Mouse (Mus musculus) MEL (cell line): ENCODE measurements around the gene Acvr2b. TPM values are rescaled to one million over a fixed set of nuclear protein-coding genes. Genes with fewer than 3 reads are reported as not detected.

Experiments used
- DNase-seq: peaks from one replicate; pipeline ENCODE4 v3.0.0; 2011; ENCODE audit warnings: low read depth, low spot score
- H3K27ac ChIP-seq: 2 replicates; pipeline ENCODE4 v1.5.1; 2012; ENCODE audit warnings: low read depth, mild to moderate bottlenecking, control low read depth, low read length, moderate library complexity; ENCODE audit not compliant: control insufficient read depth
- H3K27me3 ChIP-seq, 2 experiments: fragments of 150-350 bp in 1 of 2; sonication (generic) in 1 of 2; 2 replicates each; pipeline ENCODE4 v1.6.1; 2012; ENCODE audit warnings: low read length in 2 of 2, mild to moderate bottlenecking in 2 of 2, improper control_type of control experiment in 1 of 2, moderate library complexity in 1 of 2; ENCODE audit not compliant: insufficient read depth in 2 of 2, control insufficient read depth in 1 of 2
- H3K36me3 ChIP-seq, 2 experiments: 2 replicates each; pipeline ENCODE4 v1.6.1; 2012 to 2014; ENCODE audit warnings: low read length in 2 of 2, improper control_type of control experiment in 1 of 2, inconsistent platforms in 1 of 2, mild to moderate bottlenecking in 1 of 2; ENCODE audit not compliant: insufficient read depth in 2 of 2, control insufficient read depth in 1 of 2
- H3K4me1 ChIP-seq, 2 experiments: fragments of 150-350 bp in 1 of 2; sonication (generic) in 1 of 2; 2 replicates each; pipeline ENCODE4 v1.6.1; 2012; ENCODE audit warnings: low read length in 2 of 2, improper control_type of control experiment in 1 of 2, mild to moderate bottlenecking in 1 of 2; ENCODE audit not compliant: insufficient read depth in 2 of 2, control insufficient read depth in 1 of 2
- H3K4me3 ChIP-seq, 2 experiments: fragments of 150-350 bp in 1 of 2; sonication (generic) in 1 of 2; 2 replicates each; pipeline ENCODE4 v1.5.1; 2012; ENCODE audit warnings: low read depth in 2 of 2, low read length in 2 of 2, mild to moderate bottlenecking in 2 of 2, moderate library complexity in 2 of 2, control low read depth in 1 of 2, improper control_type of control experiment in 1 of 2; ENCODE audit not compliant: control insufficient read depth in 1 of 2, insufficient read depth in 1 of 2
- H3K79me2 ChIP-seq: 2 replicates; pipeline ENCODE4 v1.6.1; 2012; ENCODE audit warnings: mild to moderate bottlenecking, low read length, moderate library complexity; ENCODE audit not compliant: control insufficient read depth, poor library complexity, insufficient read depth
- H3K9ac ChIP-seq: 2 replicates; pipeline ENCODE4 v1.6.1; 2012; ENCODE audit warnings: low read depth, mild to moderate bottlenecking, control low read depth, low read length, moderate library complexity; ENCODE audit not compliant: control insufficient read depth, poor library complexity, severe bottlenecking
- H3K9me3 ChIP-seq: fragments of 150-350 bp; sonication (generic); replicated peaks from 2 replicates; pipeline ENCODE4 v1.6.1; 2012; ENCODE audit warnings: mild to moderate bottlenecking, low read length, improper control_type of control experiment, moderate library complexity; ENCODE audit not compliant: insufficient read depth
- CHD1 ChIP-seq: IDR thresholded peaks from 2 replicates; pipeline ENCODE4 v1.6.1; 2012; ENCODE audit warnings: low read depth, mild to moderate bottlenecking, inconsistent platforms, low read length, improper control_type of control experiment
- CHD2 ChIP-seq: IDR thresholded peaks from 2 replicates; pipeline ENCODE4 v1.6.1; 2011; ENCODE audit warnings: low read length, improper control_type of control experiment
- CTCF ChIP-seq, 3 experiments: IDR thresholded peaks in 2 of 3; conservative IDR thresholded peaks in 1 of 3; 2 replicates each; pipeline ENCODE4 v1.5.1; 2011 to 2012; ENCODE audit warnings: low read length in 3 of 3, low read depth in 2 of 3, mild to moderate bottlenecking in 2 of 3, improper control_type of control experiment in 1 of 3, inconsistent platforms in 1 of 3, mixed read lengths in 1 of 3, moderate library complexity in 1 of 3; ENCODE audit not compliant: control insufficient read depth in 1 of 3, insufficient read depth in 1 of 3, poor library complexity in 1 of 3, severe bottlenecking in 1 of 3
- ELF1 ChIP-seq: IDR thresholded peaks from 2 replicates; pipeline ENCODE4 v1.6.1; 2014; ENCODE audit warnings: low read depth, mild to moderate bottlenecking, inconsistent platforms, low read length, improper control_type of control experiment, moderate library complexity
- EP300 ChIP-seq, 2 experiments: IDR thresholded peaks; 2 replicates each; pipeline ENCODE4 v1.6.1; 2011; ENCODE audit warnings: improper control_type of control experiment in 2 of 2, low read length in 2 of 2, low read depth in 1 of 2, mild to moderate bottlenecking in 1 of 2
- ETS1 ChIP-seq: IDR thresholded peaks from 2 replicates; pipeline ENCODE4 v1.6.1; 2012; ENCODE audit warnings: low read depth, mild to moderate bottlenecking, inconsistent platforms, low read length, improper control_type of control experiment, moderate library complexity
- GATA1 ChIP-seq: IDR thresholded peaks from 2 replicates; pipeline ENCODE4 v1.6.1; 2011; ENCODE audit warnings: low read depth, low read length, improper control_type of control experiment
- HCFC1 ChIP-seq: IDR thresholded peaks from 2 replicates; pipeline ENCODE4 v1.6.1; 2012; ENCODE audit warnings: low read depth, mild to moderate bottlenecking, inconsistent platforms, low read length, improper control_type of control experiment, moderate library complexity
- KAT2A ChIP-seq: conservative IDR thresholded peaks from 2 replicates; pipeline ENCODE4 v1.6.1; 2012; ENCODE audit warnings: low read depth, low read length, improper control_type of control experiment, inconsistent platforms
- MAX ChIP-seq: IDR thresholded peaks from 2 replicates; pipeline ENCODE4 v1.6.1; 2011; ENCODE audit warnings: low read length, improper control_type of control experiment
- MAZ ChIP-seq: IDR thresholded peaks from 2 replicates; pipeline ENCODE4 v1.6.1; 2012; ENCODE audit warnings: low read depth, mild to moderate bottlenecking, inconsistent platforms, low read length, improper control_type of control experiment
- MXI1 ChIP-seq: IDR thresholded peaks from 2 replicates; pipeline ENCODE4 v1.6.1; 2011; ENCODE audit warnings: mild to moderate bottlenecking, low read depth, low read length, improper control_type of control experiment
- MYC ChIP-seq: IDR thresholded peaks from 2 replicates; pipeline ENCODE4 v1.6.1; 2011; ENCODE audit warnings: low read depth, mild to moderate bottlenecking, low read length, improper control_type of control experiment, moderate library complexity
- NELFE ChIP-seq: IDR thresholded peaks from 2 replicates; pipeline ENCODE4 v1.6.1; 2011; ENCODE audit warnings: low read depth, low read length, improper control_type of control experiment
- NRF1 ChIP-seq: IDR thresholded peaks from 2 replicates; pipeline ENCODE4 v1.6.1; 2014; ENCODE audit warnings: low read depth, mild to moderate bottlenecking, inconsistent platforms, low read length, improper control_type of control experiment, moderate library complexity; ENCODE audit not compliant: poor library complexity, insufficient read depth, severe bottlenecking
- POLR2A ChIP-seq, 2 experiments: IDR thresholded peaks; 2 replicates each; pipeline ENCODE4 v1.6.1; 2011 to 2012; ENCODE audit warnings: low read length in 2 of 2, mild to moderate bottlenecking in 2 of 2, control low read depth in 1 of 2, improper control_type of control experiment in 1 of 2, low read depth in 1 of 2, moderate library complexity in 1 of 2; ENCODE audit not compliant: control insufficient read depth in 1 of 2, insufficient read depth in 1 of 2, poor library complexity in 1 of 2
- POLR2AphosphoS2 ChIP-seq: IDR thresholded peaks from 2 replicates; pipeline ENCODE4 v1.6.1; 2011; ENCODE audit warnings: low read length, improper control_type of control experiment
- POLR2AphosphoS5 ChIP-seq: IDR thresholded peaks from 2 replicates; pipeline ENCODE4 v1.6.1; 2012; ENCODE audit warnings: low read depth, borderline replicate concordance, mild to moderate bottlenecking, inconsistent platforms, low read length, moderate library complexity, mixed read lengths
- RAD21 ChIP-seq: IDR thresholded peaks from 2 replicates; pipeline ENCODE4 v1.6.1; 2011; ENCODE audit warnings: mild to moderate bottlenecking, low read depth, low read length, improper control_type of control experiment
- SIN3A ChIP-seq: IDR thresholded peaks from 2 replicates; pipeline ENCODE4 v1.6.1; 2012; ENCODE audit warnings: low read length, improper control_type of control experiment, inconsistent platforms
- SMC3 ChIP-seq: IDR thresholded peaks from 2 replicates; pipeline ENCODE4 v1.6.1; 2011; ENCODE audit warnings: low read depth, low read length, improper control_type of control experiment
- TAL1 ChIP-seq: IDR thresholded peaks from 2 replicates; pipeline ENCODE4 v1.6.1; 2012; ENCODE audit warnings: mild to moderate bottlenecking, inconsistent platforms, low read length, moderate library complexity, mixed read lengths
- TBP ChIP-seq: IDR thresholded peaks from 2 replicates; pipeline ENCODE4 v1.8.0; 2011; ENCODE audit warnings: low read depth, low read length, improper control_type of control experiment
- TCF12 ChIP-seq: IDR thresholded peaks from 2 replicates; pipeline ENCODE4 v1.6.1; 2014; ENCODE audit warnings: low read depth, mild to moderate bottlenecking, inconsistent platforms, low read length, improper control_type of control experiment, moderate library complexity
- USF1 ChIP-seq: IDR thresholded peaks from 2 replicates; pipeline ENCODE4 v1.6.1; 2014; ENCODE audit warnings: low read depth, mild to moderate bottlenecking, inconsistent platforms, low read length, improper control_type of control experiment, moderate library complexity
- USF2 ChIP-seq, 2 experiments: IDR thresholded peaks; 2 replicates each; pipeline ENCODE4 v1.6.1; 2011 to 2012; ENCODE audit warnings: improper control_type of control experiment in 2 of 2, low read length in 2 of 2, borderline replicate concordance in 1 of 2, inconsistent platforms in 1 of 2, low read depth in 1 of 2, mild to moderate bottlenecking in 1 of 2; ENCODE audit not compliant: insufficient read depth in 1 of 2
- ZKSCAN1 ChIP-seq: IDR thresholded peaks from 2 replicates; pipeline ENCODE4 v1.6.1; 2012; ENCODE audit warnings: low read depth, mild to moderate bottlenecking, inconsistent platforms, low read length, improper control_type of control experiment, moderate library complexity
- ZMIZ1 ChIP-seq: IDR thresholded peaks from 2 replicates; pipeline ENCODE4 v1.6.1; 2012; ENCODE audit warnings: low read depth, mild to moderate bottlenecking, inconsistent platforms, low read length, improper control_type of control experiment, moderate library complexity
- ZNF384 ChIP-seq: IDR thresholded peaks from 2 replicates; pipeline ENCODE4 v1.6.1; 2012; ENCODE audit warnings: low read depth, mild to moderate bottlenecking, inconsistent platforms, low read length, improper control_type of control experiment
- polyA plus RNA-seq, 2 experiments: library from polyadenylated mRNA; stranded (reverse) in 1 of 2; unstranded in 1 of 2; fragments of >175 nt in 1 of 2; fragments of >200 nt in 1 of 2; gene quantifications; 2 replicates each; pipeline versions ENCODE4 v1.2.1 to v1.2.4; 2012; ENCODE audit warnings: low replicate concordance in 2 of 2, low read depth in 1 of 2; ENCODE audit not compliant: insufficient read length in 2 of 2, insufficient read depth in 1 of 2, missing spikeins in 1 of 2
- total RNA-seq: library from RNA; depleted of rRNA; stranded (reverse); fragments of 300-350 nt; gene quantifications from 2 replicates; pipeline ENCODE4 v1.2.3, GENCODE M21; 2012

The Acvr2b gene
- total and polyA plus RNA-seq, 3 experiments: 0.81 to 1.9 TPM; not detected in 1

DNA sequence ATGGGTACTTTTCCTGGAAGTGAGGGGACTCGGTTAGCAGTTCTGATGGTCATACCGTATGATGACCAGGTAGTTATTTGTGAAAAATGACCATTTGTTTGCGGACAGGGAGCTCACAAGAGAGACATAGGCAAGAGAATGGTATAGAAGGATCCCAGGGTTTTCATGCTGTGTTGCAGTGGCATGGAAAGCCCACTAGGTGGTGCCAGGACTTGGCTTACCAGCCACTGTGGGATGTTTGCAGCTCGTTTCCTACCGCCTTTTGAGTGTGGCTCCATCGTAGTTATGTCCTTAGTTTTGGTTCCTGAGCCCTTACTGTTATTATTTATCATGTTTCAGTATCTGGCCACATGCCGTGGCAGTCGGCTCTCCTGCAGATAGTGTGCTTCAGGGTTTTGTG is 58.5 kb downstream of the Acvr2b start (continued):
- TF ChIP-seq MYC: no peak
- TF ChIP-seq KAT2A: no peak
- TF ChIP-seq GATA1: no peak
- TF ChIP-seq USF2 (IDR thresholded peaks at IDR 0.05; ENCODE audit: borderline replicate concordance in 1 of 2, insufficient read depth in 1 of 2, low read depth in 1 of 2, low read length in 2 of 2): no peak
- TF ChIP-seq, all 39 proteins: peak for 4

DNA sequence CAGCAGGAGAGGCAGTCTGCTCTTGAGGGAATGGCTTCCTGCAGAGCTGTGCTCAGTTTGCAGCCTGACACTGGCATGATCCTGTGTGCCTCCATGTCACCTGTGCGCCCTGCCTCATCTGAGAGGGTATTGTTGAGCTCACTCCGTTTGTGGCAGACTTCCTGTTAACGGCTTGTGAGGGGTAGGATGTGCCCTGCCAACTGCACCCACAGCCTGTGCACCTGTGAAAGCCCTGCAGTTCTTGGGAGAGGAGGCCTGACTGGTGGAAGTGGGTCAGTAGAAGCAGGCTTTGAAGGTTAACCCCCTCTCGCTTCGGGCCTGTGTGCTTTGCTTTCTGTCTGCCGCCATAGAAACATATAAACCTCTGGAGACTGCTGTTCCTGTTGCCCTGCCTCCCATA is 63.1 kb downstream of the Acvr2b start:
- H3K4me3 ChIP-seq: no peak overlapping the region
- H3K27me3 ChIP-seq: no peaks in the 10 kb centered on the region
- no peaks in the 10 kb centered on the region for H3K4me1 ChIP-seq
- TF ChIP-seq CTCF (IDR thresholded peaks at IDR 0.05 in 2 of 3, conservative IDR thresholded peaks at IDR 0.05 in 1 of 3; ENCODE audit: control insufficient read depth in 1 of 3, insufficient read depth in 1 of 3, low read depth in 2 of 3, low read length in 3 of 3, poor library complexity in 1 of 3, severe bottlenecking in 1 of 3) (no peak), NRF1 (no peak), ELF1 (no peak), CHD2 (no peak), ZKSCAN1 (no peak), EP300 (IDR thresholded peaks at IDR 0.05; ENCODE audit: low read depth in 1 of 2, low read length in 2 of 2) (no peak), POLR2A (IDR thresholded peaks at IDR 0.05; ENCODE audit: control insufficient read depth in 1 of 2, insufficient read depth in 1 of 2, low read depth in 1 of 2, low read length in 2 of 2, poor library complexity in 1 of 2) (no peak)
- H3K27ac ChIP-seq: no peak overlapping the region
- peaks cover 0 to 2% of the 10 kb centered on the region in 2 experiments; a peak in 2 of 4 replicates for H3K36me3 ChIP-seq
- no peaks in the 10 kb centered on the region for H3K9me3 ChIP-seq
- H3K79me2 ChIP-seq: no peaks in the 10 kb centered on the region
- no peak overlapping the region for H3K9ac ChIP-seq
- DNase-seq: no peak

DNA sequence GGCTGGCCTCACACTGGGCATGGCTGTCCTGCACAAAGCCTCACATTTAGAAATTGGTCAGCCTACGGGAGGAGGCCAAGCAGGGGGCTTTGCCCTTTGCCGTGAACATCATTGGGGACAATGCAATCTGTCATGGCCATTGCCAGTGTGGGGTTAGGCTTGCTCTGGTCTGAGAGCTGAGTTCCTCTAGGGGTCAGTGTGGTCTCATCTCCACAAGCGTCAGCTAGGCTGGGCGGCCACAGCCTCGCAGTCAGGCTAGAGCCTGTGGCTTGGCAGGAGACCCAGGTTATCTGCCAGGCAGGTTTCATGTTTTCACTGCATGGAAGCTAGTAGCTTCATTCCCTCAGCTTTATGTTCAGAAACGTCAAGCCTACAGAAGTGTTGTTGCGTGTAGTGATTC is 63.7 kb downstream of the Acvr2b start:
- no peaks in the 10 kb centered on the region for H3K9me3 ChIP-seq
- no peak overlapping the region for H3K4me3 ChIP-seq
- no peaks in the 10 kb centered on the region for H3K27me3 ChIP-seq
- H3K9ac ChIP-seq: no peak overlapping the region
- DNase-seq: peak; percentile 17
- TF ChIP-seq CHD1 (no peak), KAT2A (no peak), HCFC1 (no peak), POLR2AphosphoS2 (no peak), TAL1 (no peak), ZMIZ1 (no peak), USF1 (no peak), MXI1 (no peak), TBP (no peak), POLR2AphosphoS5 (no peak), NELFE (no peak), SIN3A (no peak), POLR2A (IDR thresholded peaks at IDR 0.05; ENCODE audit: control insufficient read depth in 1 of 2, insufficient read depth in 1 of 2, low read depth in 1 of 2, low read length in 2 of 2, poor library complexity in 1 of 2) (no peak), SMC3 (peak; percentile 14; the same call in 1 of the 2 replicates), EP300 (IDR thresholded peaks at IDR 0.05; ENCODE audit: low read depth in 1 of 2, low read length in 2 of 2) (no peak), MAX (no peak), ZKSCAN1 (no peak), ELF1 (no peak), ETS1 (no peak), RAD21 (peak; percentile 27), CHD2 (no peak), MAZ (no peak), CTCF (IDR thresholded peaks at IDR 0.05 in 2 of 3, conservative IDR thresholded peaks at IDR 0.05 in 1 of 3; ENCODE audit: control insufficient read depth in 1 of 3, insufficient read depth in 1 of 3, low read depth in 2 of 3, low read length in 3 of 3, poor library complexity in 1 of 3, severe bottlenecking in 1 of 3) (peak in 2 of 3 experiments; percentile 22 to 35; a peak in 2 of 6 replicates), USF2 (IDR thresholded peaks at IDR 0.05; ENCODE audit: borderline replicate concordance in 1 of 2, insufficient read depth in 1 of 2, low read depth in 1 of 2, low read length in 2 of 2) (no peak), TCF12 (no peak), ZNF384 (no peak)
- no peak overlapping the region for H3K27ac ChIP-seq
- H3K36me3 ChIP-seq: peaks cover 0 to 2% of the 10 kb centered on the region in 2 experiments; a peak in 2 of 4 replicates
- no peaks in the 10 kb centered on the region for H3K79me2 ChIP-seq
- H3K4me1 ChIP-seq: no peaks in the 10 kb centered on the region
